Mouse (Mus musculus) thymus, postnatal 25 days (tissue): Measurements from ENCODE around the gene Prcp.
A peak's percentile ranks its signal among the peaks of the same experiment; 100 is the strongest.

ENCODE experiments used
- DNase-seq: peaks from one replicate; pipeline ENCODE4 v3.0.0; 2022

The Prcp gene

GRCm38 (mm10) chr7:92874116-92874675, at the start of gene Prcp, which contains the start of gene Ddias:
Gene Prcp, plus strand, starts transcription at chr7:92874470.
Gene Ddias, minus strand, starts transcription at chr7:92874247.
- peak; percentile 91 for DNase-seq

GRCm38 (mm10) chr7:92826248-92826647, 48.0 kb upstream of the Prcp start:
- DNase-seq = no peak

- no peak for DNase-seq
These were observed 46.3 kb upstream of the Prcp start for GRCm38 (mm10) chr7:92827981-92828380.

GRCm38 (mm10) chr7:92832395-92832794, 41.9 kb upstream of the Prcp start:
- no peak for DNase-seq

GRCm38 (mm10) chr7:92834391-92834790, 39.9 kb upstream of the Prcp start:
- no peak for DNase-seq

GRCm38 (mm10) chr7:92836447-92836846, 37.8 kb upstream of the Prcp start:
- no peak for DNase-seq

GRCm38 (mm10) chr7:92837226-92837625, 37.0 kb upstream of the Prcp start:
- DNase-seq = no peak

GRCm38 (mm10) chr7:92837907-92838306, 36.4 kb upstream of the Prcp start:
- DNase-seq = no peak

GRCm38 (mm10) chr7:92842254-92842653, 32.0 kb upstream of the Prcp start:
- DNase-seq = no peak

- no peak for DNase-seq
These were observed 26.0 kb upstream of the Prcp start for GRCm38 (mm10) chr7:92848246-92848645.

GRCm38 (mm10) chr7:92866526-92866925, 7.7 kb upstream of the Prcp start:
- DNase-seq = no peak

- no peak for DNase-seq
These were observed 4.1 kb upstream of the Prcp start for GRCm38 (mm10) chr7:92870161-92870560.

- DNase-seq = no peak
These were observed 2.7 kb upstream of the Prcp start for GRCm38 (mm10) chr7:92871596-92871995.

- peak; percentile 91 for DNase-seq
These were observed 615 bp downstream of the Prcp start for GRCm38 (mm10) chr7:92874761-92875408.

- DNase-seq = no peak
These were observed 1.8 kb downstream of the Prcp start for GRCm38 (mm10) chr7:92876066-92876465.

- DNase-seq = no peak
These were observed 2.3 kb downstream of the Prcp start for GRCm38 (mm10) chr7:92876538-92876937.

- DNase-seq = no peak
These were observed 4.5 kb downstream of the Prcp start for GRCm38 (mm10) chr7:92878575-92879285.

- no peak for DNase-seq
These were observed 9.8 kb downstream of the Prcp start for GRCm38 (mm10) chr7:92883850-92884716.

- no peak for DNase-seq
These were observed 10.9 kb downstream of the Prcp start for GRCm38 (mm10) chr7:92884998-92885660.

- no peak for DNase-seq
These were observed 12.5 kb downstream of the Prcp start for GRCm38 (mm10) chr7:92886801-92887200.

GRCm38 (mm10) chr7:92887230-92887629, 13.0 kb downstream of the Prcp start:
- DNase-seq = no peak

- DNase-seq = no peak
These were observed 15.9 kb downstream of the Prcp start for GRCm38 (mm10) chr7:92890211-92890610.
